Mouse (Mus musculus) mature B cell (primary cell): ENCODE measurements around the gene A430078G23Rik.

Experiments
- in situ Hi-C: fragments of 300-500 bp; cut with MboI; formaldehyde crosslinking; loops from 2 replicates; pipeline ENCODE4 v1.14.3; 2019

Gene A430078G23Rik

DNA sequence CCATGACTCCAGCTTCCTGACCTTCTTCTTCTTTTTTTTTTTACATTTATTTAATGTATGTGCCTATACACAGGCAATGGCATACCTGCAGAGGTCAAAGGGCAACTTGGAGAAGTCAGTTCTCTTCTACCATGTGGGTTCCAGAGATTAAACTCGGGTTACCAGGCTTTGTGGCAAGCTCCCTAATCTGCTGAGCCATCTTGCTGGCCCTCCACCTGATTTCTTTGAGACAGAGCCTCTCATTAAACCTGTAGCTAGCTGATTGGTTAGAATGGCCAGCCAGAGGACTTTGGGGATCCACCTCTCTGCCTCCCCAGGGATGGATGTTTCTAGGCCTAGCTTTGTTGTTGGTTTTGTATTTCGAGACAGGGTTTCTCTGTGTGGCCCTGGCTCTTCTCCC is 57.9 kb downstream of the A430078G23Rik start:
- in situ Hi-C loops = no loop called here

DNA sequence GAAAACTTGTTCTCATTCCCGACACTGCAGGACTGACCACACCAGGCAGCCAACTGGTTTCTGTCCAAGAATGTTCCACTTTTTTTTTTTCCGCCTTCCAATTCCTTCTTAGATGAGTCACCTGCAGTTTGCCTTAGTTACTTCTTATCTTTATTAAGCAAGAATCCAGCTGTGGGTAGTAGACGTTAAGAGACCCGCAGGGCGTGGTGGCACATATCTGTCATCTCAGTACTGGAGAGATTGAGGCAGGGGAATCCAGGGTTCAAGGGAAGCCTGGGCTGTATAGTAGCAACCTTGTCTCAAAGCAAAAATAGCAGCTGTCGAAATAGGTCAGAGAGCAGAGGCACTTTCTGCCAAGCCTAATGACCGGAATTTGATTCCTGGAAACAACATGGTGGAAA is 58.7 kb downstream of the A430078G23Rik start:
- in situ Hi-C loops = no loop called here

DNA sequence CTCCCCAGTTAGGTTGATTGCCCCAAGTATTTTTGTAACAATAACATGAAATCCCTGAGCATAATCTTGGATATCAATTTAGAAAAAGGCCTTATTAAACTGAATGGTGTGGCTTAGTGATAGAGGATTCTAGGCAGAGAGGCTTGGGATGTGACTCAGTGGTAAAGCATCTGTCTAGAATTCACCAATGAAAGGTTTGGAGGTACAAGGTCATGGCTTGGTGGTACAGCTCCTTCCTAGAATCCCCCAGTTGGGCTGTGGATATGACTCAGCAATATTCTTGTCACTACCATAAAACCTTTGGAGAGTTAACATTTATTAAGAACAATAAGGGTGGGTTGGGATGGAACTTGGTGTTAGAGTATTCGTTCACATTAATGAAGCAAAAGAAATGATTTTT is 59.6 kb downstream of the A430078G23Rik start:
- in situ Hi-C loops = no loop called here

DNA sequence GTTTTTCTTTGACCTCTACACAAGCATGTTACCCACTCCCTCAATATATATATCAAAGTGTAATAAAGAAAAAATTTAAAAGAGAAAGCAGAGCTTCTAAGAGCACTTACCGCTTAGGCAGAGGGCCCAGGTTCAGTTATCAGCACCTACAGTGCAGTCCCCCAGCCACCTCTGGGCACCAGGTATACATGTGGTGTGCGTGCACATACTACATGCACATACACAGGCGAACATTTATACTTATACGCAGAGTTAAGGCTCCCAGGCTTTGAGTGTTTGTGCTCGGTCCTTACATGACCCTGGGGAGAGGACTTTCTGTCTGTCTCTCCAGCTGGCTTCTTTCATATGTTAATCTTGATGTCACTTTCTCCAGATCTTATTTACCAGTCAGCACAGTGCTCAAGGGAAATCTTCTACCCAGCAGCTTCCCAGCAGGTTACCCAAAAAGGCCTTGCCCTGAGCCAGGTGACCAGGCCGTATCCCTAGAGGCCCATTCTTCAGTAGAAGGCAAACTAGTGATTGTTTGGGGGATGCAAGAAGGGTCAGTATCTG is 61.5 kb downstream of the A430078G23Rik start:
- in situ Hi-C loops = no loop called here

DNA sequence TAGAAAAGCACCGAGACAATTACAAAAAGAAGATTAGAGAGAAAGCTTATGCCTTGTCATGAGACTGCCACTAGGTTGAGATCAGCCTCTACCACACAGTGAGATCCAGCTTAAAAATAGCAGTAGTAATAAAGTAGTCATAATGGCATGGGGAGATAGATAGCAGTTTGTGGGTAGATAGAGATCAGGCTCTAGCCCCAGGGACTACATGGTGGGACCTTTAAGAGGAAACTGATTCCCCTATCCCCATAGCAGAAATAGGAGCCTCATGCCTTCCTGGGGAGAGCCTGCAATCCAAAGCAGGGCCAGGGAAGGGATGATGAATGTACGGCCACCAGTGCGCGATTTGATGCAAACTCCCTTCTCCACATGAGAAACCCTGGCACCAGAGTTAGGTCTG is 62.0 kb downstream of the A430078G23Rik start:
- in situ Hi-C loops = no loop called here

DNA sequence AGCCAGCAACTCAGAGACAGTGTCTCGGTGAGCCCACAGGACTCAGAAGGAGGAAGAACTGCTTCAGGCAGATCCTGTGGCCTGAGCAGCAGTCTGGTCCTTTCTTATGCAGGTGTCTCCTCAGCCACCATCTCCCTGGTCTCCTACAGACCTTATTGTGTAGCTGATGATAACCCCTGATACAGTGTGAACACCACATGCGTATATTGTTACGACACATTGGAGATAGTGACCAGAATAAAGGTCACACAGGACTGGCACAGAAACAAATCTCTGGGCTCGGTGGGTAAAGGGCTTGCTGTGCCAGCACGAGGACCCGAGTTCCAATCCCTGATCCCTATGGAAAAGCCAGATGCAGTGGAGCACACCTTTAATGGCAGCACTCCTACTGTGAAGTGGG is 62.4 kb downstream of the A430078G23Rik start:
- in situ Hi-C loops = no loop called here

DNA sequence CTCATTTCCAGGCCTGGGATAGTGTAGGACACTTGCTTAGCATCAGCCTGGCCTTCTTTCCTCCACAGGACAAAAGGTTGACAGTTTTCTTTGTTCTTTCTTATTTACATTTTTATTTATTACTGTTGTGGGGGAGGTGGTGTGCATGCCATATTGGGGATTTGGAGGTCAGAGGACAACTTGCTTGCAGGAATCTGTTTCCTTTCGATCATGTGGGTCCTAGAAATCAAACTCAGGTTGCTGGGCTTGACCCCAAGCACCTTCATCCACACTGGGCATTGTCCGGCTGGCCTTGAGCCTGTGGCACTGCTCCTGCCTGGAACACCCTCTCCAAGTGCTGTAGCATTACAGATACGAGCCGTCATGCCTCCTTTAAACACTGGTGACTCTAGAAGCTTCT is 63.6 kb downstream of the A430078G23Rik start:
- in situ Hi-C loops = no loop called here

DNA sequence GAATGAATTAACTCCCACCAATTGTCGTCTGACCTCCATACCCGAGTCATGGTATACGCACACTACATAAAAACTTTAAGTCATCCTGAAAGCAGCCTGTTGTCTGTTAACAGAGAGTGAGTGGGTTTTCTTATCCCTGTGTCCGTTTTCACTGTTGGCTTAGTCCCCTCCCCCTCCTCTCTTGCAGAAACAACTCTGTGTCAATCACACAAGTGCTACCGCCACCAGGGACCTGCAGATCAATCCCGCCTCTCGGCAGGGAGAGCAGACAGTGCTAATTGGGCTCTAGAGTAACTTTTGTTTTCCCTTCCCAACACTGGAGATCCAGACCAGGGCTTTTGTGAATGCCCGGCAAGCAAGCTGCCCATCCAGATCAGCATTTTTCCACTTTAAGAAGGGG is 64.2 kb downstream of the A430078G23Rik start:
- in situ Hi-C loops = no loop called here

DNA sequence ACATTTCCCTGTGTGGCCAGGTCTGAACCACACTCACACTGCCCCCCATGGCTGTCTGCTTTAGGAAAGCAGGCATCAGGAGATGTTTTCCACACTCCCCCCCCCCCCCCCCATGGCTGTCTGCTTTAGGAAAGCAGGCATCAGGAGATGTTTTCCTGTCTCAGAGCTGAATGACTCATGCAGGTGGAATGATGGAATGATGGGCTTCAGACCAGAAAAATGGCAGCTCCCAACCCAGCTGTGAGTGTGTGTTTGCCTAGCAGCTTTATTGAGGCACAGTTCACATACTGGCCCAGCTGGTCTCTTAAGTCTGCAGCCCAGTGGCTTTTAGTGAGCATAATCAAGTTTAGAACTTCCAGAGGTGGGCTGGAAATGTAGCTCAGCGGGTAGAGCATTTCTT is 64.9 kb downstream of the A430078G23Rik start:
- in situ Hi-C loops = no loop called here

DNA sequence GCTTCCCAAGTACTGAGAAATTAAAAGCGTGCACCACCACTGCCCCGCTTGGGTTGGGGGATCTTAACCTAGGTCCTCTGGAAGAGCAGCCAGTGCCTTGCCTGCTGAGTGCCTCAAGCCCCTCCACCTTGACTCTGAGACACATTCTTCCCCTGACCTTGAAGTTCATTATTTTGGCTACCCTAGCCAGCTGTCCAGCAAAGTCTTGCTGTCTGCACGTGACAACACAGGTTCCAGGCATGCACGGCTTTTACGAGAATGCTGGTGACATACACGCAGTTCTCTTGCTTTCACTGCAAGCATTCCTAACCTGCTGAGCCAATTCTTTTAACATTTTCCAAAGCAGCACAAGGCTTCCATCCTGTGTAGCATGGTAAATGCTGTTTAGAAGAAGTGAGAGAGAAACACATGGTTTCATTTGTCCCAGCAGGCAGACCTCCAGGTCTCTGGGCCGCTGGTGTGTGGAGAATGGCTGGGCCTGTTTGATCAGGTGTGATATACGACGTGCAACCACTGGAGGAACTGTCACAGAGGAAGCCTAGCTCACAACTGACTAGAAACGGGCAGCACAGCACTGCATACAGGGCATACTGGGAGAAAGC is 67.0 kb downstream of the A430078G23Rik start:
- in situ Hi-C loops = no loop called here

DNA sequence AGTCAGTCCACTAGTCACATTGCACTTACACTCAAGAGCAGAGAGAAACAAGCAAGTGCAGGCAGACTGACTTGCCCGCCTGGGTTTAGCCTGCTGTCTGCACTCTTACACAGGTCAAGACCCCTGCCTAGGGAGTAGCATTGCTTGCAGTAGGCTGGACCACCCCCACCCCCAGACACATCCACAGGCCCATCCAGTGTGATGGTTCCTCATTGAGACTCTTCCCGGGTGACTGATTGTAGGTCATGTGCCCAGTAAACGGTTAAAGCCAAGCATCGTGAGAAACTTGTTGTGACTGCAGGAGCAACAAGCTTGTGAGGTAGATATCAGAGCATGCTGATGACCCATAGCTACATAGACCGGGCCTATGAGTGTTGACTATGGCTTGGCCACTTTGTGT is 68.3 kb downstream of the A430078G23Rik start:
- in situ Hi-C loops = no loop called here

DNA sequence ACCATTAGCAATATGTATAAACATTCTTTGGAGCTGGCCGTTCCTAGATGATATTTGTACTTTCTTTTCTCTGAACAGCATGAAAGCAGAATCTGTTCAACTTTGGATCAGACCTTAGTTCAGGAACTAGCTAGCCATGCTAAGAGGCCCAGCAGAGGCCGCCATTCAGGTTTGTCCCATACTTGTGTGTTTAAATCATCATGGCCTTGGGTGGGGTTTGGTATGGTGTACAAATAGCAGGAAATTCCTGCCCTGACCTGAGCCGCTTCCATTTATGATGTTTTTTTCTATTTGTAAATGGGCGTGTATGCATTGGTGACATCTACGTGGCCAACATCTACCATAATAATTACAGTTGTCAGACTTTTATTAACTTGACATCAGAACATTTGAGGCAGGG is 72.0 kb downstream of the A430078G23Rik start:
- in situ Hi-C loops = no loop called here

DNA sequence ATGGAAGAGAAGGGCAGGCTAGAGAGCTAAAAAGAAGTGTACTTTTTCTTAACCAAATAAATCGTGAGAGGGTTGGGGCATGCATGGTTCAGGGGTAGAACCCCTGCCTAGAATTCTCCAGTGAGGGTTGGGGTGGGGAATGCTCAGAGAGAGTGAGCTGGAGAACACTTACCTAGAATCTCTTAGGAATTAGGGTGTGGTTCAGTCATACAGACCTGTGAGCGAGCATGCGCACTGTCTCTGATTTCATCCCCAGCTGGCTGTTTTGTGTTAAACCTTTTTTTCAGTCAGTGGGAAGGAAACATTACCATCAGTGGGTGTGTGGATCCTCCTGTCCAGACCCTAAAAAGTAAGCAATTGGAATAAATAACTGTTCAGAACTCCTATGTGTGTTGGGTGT is 73.0 kb downstream of the A430078G23Rik start:
- in situ Hi-C loops = no loop called here

DNA sequence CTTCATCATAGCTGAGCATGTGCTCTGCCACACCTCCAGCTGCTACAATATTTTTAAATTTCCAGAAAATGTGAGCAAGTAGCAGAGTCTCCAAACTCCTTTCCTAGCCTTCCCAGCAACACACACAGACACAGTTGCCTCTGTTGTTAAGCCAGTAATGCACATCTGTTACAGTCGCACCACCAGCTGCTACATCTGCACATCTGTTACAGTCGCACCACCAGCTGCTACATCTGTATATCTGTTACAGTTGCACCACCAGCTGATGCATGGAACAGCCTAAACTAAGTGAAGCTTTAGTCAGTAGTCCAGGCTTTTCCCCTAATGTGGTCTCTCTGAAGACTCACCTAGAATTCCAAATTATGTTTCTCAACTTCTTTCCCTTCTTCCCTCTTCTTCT is 75.2 kb downstream of the A430078G23Rik start:
- in situ Hi-C loops = no loop called here

DNA sequence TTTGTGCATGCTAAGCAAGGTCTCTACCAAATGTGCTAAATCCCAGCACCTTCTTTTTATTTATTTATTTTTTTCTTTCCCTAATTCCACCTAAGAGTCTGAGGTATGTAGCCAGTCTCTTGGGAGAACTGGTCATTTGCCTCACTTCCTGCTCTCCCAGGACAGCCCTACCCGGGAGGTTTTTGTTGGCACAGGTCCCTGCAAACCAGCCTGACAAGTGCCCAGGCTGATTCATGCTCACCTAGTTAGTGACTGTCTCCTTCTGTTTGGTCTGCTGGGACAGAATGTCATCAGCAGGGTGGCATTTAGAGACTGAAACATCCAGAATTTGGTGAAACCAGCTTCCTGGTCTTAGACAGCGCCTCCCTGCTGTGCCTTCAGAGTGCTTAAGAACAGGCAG is 76.8 kb downstream of the A430078G23Rik start:
- in situ Hi-C loops = no loop called here

DNA sequence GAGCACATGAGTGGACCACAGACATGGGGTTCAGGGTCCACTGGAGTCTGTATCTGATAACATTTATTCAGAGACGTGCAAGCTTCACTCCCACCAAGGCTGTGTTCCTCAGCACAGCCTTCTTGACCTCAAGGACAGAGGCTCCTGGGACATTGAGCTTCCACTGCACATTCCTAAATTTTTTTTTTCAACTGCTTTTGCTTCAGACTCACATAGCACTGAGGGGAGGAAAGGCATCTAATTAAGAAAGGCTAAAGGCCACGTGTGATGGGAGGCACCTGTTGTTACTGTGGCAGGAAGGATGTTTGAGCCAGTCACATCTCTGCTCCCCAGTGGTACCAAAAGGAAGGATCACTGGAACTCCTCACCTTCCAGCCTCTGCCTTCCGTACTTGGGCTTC is 77.9 kb downstream of the A430078G23Rik start:
- in situ Hi-C loops = no loop called here

DNA sequence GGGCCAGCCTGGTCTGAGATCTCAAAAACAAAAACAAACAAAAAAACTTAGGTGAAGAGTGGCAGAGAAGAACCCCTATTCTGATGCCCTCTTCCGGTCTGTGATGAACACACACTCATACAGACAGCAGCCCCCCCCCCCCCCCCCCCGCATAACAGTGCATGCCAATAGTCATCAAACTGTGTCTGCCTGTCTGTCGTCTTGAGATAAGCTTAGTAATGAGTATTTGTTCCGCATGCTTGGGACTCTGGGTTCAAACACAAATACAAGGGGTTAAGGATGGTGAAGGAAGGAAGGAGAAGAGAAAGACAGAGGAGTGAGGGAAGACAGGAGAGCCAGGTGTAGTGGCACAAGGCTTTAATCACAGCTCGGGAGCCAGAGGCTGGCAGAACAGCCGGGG is 83.3 kb downstream of the A430078G23Rik start:
- in situ Hi-C loops = no loop called here

DNA sequence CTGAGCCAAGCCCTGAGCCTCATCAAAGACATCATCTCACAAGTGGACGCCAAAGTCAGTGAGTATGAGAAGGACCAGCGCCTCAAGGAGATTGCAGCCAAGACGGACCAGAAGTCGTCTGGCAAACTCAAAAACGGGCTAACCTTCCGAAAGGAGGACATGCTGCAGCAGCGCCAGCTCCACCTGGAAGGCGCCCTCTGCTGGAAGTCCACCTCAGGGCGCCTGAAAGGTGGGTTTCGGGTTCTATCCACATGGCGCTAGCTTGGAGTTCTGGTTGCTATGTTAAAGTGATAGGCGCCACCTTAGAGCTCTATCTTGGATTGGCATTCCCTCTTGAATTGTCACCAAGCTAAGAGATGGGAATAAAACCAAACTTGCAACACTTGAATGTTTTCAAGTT is 86.3 kb downstream of the A430078G23Rik start:
- in situ Hi-C loops = no loop called here
